Mouse (Mus musculus) thymus, postnatal 0 days (tissue): ENCODE measurements around the gene Snrpd3. TPM values are rescaled to one million over a fixed set of nuclear protein-coding genes. Genes with fewer than 3 reads are reported as not detected.
"Not testable (repeated sequence)": the region's sequence is repeated elsewhere in the genome, so short reads cannot be mapped to it uniquely, and the experiment has no call there.

Source experiments
- DNase-seq: peaks from one replicate; pipeline ENCODE4 v3.0.0-alpha.2; 2015; ENCODE audit warnings: low spot score
- polyA plus RNA-seq: library from polyadenylated mRNA; unstranded; fragments of >200 nt; fragmentation: Nextera tagmentation; extraction: Ambion mirVana; gene quantifications from 2 replicates; pipeline ENCODE4 v1.2.1, GENCODE M21; 2015

The Snrpd3 gene
- 149 and 167 TPM in 2 replicates for polyA plus RNA-seq

DNA sequence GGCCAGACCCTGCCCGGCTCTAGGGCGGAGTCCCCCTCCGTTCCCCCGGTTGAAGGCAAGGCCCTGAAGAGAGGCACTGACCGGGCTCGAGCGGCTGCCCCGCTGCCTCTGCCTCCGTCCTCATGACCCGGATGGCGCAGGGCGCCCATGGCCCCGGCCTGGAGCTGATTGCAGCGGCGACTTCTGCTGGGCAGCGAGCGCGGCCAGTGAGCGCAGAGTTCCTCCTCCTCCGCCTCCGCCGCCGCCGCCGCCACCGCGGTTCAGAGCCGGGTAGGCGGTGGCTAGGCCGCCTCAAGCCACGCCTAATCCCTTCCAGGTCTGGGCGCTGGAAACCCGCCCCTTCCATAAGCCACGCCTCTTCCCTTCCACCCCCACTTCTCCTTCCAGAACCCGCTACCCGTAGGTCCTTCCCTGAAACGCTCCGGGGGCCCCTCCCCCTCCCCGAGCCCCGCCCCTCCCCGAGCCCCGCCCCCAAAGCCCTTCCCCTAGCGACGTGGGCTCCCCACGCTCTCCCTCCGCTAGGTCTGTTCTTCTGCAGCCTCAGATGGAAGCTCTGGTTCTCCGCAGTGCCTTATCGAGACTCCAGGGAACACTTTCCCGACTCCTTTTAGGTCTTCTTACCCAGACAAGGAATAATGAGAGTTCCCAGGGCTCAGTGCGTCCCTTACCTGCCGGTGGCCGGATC lies at the start of gene Snrpd3:
Gene Snrpd3, plus strand, starts transcription at position 479 of the 685 bp plus-strand sequence.
- peak; percentile 97 for DNase-seq

DNA sequence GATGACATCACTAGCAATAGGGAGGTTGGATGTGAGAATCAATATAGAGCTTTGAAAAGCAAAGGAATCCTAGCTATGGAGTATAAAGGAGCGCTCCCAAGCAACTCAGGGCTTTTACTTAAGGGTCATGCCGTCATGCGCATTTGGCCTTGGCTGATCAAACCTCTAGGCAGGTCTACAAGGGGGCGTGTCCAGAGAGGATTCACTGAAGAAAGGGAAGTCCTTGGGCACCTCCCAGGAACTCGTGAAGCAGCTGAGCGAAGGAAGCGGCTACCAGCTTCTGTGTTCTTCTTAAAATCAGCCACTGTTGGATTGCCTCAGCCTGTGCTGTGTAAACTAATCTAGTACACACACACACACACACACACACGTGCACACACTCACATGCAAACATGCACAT lies 43.9 kb upstream of the Snrpd3 start:
- DNase-seq = no peak

DNA sequence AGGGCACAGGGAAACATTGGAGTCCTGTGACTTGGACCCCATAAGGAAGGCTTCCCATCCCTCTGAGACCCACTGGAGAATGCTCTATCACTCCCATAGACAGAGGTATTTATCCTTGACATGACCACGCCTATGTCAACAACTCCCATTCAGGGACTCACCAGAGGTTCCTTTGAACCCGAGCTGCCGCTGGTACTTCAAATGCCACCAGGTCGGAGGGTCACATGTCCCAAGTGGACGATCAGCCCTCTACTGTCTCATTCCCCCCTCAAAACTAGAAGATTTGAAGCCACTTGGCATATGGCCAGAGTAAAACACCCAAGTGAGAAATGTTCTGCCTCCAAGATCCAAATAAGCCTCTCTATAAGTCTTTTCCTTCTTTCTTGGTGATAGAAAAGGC lies 42.8 kb upstream of the Snrpd3 start:
- no peak for DNase-seq

DNA sequence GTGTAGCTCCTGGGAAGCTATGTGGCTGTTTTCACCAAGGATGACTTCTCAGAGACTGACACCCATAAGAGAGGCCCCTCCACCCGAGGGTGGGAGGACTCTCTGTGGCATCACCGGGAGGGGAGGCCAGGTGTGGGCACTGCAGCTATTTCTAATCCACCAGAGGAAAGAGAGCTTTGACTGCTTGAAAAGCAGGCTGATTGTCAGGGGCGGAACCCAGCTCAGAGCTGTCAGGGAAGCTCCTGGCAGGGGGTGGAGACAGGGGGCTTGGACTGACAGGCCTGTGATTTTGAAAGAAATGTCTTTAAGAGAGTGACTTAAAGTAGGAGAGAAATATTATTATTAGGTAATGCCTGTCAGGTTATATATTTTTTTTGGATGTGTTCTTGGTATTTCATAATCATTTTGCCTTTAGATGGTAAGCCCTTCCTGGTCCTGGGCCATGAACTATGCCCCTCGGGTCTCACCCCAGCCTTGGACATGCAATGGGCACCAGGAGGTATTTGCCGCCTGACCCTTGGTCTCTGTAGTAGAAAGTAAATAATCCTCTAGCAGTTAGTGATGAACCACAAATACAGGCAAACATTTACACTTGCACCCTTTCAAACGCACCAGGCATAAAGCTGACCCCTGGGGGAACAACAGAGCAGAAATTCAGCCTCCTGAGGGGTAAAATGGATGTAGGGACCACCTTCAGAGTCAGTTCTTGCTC lies 42.1 kb upstream of the Snrpd3 start:
- DNase-seq = not testable (repeated sequence)

DNA sequence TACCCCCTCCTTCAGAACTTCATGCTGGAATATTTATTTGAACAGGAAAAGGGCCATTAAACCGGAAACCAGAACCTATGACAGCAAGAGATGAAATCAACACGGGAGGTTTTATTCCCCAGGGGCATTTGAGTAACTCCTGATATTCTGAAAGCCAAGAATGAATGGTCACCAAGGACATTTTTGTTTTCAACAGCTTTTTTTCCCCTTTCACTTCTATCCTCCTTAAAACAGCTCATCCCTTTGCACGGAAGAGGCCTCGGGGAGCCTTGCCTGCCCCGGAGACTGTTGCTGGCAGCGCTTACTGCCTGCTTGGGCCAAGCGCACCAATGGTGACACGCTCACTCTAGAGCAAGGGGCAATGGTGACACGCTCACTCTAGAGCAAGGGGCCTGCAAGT lies 40.3 kb upstream of the Snrpd3 start:
- DNase-seq = no peak

DNA sequence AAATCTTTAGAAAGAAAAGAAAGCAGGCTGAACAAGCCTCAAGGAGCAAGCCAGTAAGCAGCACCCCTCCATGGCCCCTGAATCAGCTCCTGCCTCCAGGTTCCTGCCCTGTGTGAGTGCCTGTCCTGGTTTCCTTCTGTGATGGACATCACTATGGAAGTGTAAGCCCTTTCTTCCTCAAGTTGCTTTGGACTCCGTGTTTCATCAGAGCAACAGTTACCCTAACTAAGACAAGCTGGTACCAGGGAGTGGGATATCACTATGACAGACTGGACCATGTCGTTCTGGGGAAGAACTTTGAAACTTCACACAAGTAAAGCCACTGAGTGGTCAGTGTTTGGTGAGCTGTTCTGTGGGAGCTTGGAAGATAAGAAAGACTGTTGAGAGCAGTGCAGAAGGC lies 37.4 kb upstream of the Snrpd3 start:
- DNase-seq = no peak

DNA sequence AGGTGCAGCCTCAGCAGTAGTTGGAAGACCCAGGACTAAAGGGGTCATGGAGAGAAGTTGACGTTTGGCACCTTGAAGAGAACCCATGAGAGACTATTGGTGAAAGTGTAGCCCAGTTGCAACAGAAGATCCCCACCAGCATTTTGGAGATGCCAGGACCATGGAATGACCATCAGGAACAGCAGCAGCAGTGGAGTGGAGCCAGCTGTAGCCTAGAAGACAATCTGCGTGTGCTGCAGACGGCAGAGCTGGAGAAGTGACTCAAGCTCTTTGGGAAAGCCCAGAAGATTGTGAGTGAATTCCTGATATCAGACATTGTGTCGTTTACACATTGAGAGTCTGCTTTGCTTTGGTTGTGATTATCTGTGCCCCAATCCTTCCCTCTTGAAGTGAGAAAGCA lies 35.6 kb upstream of the Snrpd3 start:
- no peak for DNase-seq

DNA sequence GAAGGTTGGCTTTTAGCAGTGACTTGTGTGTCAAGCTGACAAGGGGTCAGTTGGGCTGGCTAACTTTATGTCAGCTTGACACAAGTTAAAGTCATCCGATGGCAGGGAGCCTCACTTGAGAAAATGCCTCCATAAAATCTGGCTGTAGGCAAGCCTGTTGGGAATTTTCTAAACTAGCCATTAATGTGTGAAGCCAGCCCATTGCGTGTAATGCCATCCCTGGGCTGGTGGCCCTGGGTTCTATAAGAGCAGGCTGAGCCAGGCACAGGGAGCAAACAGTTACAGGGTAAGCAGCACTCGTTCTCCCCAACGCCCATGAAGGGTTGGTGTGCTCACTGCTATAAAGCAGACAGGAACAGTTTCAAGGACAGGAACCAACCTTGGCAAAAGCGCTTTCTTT lies 35.1 kb upstream of the Snrpd3 start:
- DNase-seq = no peak

DNA sequence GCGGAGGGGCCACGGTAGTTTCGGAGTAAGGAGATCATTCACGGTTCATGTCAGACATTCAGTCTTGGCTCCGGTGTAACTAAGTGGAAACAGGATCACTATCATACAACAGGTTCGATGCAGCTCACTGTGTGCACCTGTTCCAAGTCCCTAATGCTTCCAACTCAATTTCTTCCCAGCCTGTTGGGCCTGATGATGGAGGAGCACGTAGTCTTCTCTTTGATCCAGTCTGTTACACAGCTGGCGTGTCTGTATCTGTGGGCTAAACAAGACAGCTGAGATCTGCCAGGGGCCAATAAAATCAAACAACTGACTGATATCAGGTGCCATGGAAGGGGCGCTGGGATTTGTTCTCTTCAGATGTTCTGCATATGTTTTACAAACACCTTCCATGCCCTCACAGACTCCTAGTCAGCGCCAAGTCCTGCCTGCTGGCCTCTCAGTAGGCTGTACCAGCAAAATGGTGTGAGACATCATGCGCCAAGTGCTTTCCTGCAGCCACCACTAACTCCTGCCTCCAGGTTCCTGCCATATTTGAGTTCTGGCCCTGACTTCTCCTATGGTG lies 34.4 kb upstream of the Snrpd3 start:
- DNase-seq = no peak

DNA sequence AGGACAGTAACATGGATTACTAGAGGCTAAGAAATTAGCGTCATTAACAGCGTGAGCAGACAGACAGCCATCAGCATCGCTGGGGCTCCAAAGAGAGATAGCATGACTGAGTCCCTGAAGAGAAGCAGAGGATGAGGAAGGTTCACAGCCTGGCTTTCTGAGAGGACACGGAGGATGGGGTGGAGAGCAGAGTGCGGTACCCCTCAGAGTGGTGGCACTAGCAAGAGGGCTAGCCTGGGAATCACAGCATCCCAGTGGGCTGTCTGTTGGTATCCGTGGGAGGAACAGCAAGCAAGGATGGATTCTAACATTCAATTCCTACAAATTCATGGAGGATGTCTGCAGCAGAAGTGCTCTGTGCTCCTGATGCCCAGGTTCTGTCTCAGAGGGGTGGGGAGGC lies 33.3 kb upstream of the Snrpd3 start:
- DNase-seq = no peak

DNA sequence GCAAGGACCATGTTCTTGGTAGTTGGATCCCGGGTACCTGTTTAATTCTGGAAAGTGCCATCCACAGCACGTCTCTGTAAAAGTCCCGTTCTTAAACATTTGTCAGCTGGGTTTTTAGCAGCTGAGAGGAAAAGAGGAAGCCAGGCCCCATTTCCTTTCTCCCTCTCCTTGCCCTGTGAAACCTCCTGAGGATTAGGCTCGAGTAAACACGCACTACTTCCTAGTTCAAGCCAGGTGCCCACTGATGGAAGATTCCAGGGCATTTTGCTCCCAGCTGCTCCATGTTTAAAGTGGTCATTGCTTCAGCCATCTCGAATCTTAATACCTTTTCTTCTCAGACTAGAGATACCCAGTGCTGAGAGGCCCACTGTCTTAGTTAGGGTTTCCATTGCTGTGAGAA lies 32.6 kb upstream of the Snrpd3 start:
- DNase-seq = no peak

DNA sequence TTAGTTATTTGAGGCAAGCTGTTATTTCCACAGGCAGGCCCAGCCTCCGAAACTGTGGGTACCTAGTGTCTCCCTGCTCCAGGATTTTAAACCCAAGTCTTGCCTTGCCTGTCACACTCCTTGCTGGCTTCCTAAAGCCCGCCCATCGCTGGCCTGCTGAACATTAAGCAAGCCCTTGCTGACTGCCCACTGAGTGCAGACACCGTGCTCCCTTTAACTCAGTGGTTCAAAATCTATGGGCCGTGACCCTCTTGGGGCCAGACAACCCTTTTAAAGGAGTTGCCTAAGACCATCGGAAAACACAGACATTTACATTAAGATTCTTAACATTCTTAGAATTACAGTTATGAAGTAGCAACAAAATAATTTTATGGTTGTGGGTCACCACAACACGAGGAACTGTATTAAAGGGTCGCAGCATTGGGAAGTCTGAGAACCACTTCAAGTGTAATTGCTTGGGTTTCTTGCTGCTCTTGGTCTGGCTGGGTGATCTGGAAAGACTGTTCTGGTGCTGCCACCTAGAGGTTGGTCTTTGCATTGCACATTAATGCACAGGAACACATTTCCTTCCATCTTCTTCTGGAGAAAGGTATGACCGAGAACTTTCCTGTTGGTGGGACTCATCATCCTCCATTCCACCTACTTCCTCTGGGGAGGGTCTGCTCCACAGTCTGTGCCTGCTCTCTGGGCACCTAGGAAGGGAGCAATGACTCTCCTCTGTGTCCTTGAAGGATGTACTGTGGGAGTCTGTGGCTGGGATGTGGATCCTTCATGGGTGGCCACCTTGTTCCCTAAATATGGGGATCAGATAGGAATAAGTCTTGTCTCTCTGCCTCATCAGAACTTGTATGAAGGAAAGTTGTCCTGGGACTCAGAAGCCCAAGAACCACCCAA lies 31.0 kb upstream of the Snrpd3 start:
- peak; percentile 71 for DNase-seq

DNA sequence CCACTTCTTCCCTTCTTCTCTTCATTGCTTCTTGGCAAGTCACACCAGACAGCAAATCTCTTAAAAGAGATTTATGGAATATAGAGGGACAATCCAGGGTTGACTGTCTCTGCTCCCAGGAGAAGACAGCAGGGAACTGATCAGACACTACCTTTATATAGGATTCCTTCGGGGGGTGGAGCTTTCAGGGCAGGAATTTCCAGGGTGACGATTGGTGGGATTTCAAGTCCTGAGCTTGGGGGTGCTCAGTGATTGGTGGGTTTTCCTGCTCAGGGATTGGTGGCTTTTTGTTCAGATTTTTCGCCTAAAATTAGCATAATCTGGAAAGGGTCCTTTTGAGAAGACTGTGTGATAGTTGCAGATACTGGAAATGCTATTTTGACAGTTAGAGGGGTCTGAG lies 30.2 kb upstream of the Snrpd3 start:
- DNase-seq = no peak

DNA sequence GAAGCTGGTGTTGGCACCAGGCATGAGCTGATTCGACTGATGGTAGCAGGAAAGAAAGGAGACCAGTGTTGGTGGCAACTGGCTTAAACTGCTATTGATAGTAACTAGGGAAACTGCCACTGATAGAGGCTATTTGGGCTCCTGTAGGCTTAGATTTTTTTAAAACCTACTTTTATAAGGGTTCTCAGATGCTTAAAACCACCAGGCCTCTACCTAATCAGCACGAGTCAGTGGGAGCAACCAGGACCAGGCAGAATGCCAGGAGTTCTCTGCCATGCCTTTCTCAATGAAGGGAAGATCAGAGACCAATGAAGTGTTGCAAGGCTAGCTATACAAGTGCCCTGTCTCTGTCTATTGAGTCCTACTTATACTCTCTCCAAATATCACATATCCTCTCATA lies 27.8 kb upstream of the Snrpd3 start:
- no peak for DNase-seq

DNA sequence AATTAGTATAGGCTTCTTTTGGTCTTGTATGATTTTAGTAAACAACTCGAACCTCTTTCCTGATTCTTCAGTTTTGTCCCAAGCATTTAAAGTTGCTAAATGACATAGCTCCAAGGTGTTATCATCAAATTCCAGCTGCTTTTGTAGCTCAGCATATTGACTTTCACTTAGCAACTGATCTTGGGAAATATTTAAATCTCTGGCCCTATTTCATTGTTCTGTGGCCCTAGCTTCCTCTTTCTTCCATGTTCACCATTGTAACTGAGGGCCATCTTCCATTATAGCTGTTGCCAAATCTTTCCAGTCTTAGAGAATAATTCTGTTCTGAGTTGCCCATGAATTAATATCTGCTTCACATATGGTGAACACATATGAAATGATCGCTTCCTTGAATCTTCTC lies 26.6 kb upstream of the Snrpd3 start:
- DNase-seq = no peak

DNA sequence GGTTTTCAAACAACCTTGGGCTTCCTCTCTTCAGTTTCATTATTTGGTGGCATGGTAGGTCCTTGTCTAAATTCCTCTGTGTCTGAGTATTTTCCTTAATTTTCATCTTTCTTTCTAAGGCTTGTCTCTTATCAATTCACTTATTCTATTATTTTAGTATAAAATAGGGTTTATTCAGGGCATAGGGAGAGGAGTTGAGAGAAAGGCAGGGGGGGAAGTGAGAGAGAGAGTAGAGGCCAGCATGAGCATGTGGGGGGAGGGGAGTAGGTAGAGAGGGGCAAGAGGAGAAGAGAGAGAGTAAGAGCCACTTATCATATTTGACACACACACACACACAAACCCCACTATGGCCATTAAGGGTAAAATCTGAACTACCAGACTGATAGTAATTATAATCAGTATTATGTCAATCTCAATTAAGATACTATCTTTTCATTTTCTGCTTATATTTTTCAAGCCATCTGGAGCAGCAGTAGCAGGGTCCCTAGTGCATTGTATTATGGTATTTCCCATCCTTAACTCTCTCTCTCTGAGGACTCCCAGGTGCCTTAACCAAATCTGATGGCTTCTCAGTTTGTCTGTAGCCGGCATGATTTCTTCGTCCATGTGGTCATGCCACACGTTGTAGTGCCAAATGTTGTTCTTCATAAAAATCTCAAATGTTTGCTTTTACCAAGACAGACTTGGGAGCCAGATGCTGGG lies 26.0 kb upstream of the Snrpd3 start:
- DNase-seq = no peak

DNA sequence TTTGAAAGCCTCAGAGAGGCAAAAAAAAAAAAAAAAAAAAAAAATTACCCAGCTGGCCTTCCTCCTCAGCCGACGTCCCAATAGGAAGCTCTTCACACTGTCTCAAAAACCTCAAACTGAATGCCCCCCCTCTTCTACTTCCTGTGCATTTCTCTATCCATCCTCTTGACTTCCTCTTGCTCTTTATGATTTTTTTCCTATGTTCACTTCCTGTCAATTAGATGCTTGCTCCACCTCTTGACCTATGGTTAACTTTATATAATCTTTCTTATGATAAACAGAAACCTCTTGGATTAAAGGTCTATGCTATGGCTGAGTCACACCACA lies 25.5 kb upstream of the Snrpd3 start:
- peak; percentile 45 for DNase-seq

DNA sequence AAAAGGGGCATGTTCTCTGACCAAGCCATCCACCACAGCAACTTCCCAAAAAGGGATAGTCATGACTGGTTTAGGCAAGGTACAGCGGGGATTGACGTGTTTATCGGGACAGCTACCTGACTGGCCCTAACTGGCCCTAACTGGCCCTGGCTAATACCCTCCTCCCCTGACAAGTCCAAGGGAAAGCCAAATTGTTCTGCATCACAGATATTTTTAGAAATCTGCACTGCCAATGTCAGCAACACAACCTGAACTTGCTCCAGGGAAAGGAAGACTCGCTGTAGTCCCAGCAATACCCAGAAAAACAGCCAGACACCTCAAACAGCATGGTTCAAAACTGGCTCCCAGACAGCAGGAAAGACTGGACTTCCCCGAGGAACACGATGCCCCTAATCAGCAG lies 22.0 kb upstream of the Snrpd3 start:
- no peak for DNase-seq

DNA sequence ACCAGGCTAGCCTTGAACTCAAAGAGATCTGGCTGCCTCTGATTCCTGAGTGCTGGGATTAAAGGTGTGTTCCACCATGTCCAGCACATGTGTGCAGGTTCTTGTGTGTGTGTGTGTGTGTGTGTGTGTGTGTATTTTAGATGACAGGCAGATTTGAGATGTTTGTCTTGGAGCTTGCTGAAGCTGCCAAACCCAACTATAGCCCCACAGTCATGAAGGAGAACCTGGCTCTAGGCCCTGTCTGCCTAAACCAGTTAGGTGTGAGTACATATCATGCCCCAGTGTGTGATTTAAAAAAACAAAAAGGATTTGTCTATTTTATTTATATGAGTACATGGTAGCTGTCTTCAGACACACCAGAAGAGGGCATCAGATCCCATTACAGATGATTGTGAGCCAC lies 21.4 kb upstream of the Snrpd3 start:
- DNase-seq = no peak

DNA sequence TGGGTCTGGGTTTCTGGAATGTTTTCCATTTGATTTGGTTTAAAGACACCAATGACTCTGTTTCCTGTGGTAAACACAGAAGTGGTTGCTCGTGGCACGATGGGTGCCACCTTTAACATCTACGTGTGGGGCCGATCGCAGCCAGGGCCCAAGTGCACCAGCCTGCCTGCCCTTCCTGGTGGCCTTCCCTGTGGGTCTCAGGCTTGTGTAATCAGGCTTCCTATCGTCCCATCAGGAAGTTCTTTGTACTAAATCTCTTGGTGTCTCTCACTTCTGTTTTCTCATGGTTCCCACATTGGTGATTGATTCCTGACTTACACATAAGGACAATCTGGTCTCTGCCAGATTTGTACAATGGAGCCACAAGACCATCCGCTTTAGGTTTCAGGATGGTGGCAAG lies 18.1 kb upstream of the Snrpd3 start:
- not testable (repeated sequence) for DNase-seq

DNA sequence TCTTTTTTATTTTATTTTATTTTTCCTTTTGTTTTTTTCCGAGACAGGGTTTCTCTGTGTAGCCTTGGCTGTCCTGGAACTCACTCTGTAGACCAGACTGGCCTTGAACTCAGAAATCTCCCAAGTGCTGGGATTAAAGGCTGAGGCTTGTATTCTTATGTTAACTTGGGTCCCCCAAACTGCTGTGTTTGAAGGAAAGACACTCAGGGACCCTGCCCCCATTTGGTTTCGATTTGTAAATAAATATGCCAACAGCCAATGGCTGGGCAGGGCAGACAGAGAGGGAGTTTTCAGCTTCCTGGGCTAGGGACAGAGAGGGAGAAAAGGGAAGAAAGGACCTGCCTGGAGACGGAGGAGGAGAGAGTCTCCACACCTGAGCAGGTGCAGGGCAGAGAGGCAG lies 17.6 kb upstream of the Snrpd3 start:
- no peak for DNase-seq
